Mouse (Mus musculus) hindbrain, embryonic 13.5 days (tissue): Measurements from ENCODE around the gene Hist1h2bc. TPM values are rescaled to one million over a fixed set of nuclear protein-coding genes. Genes with fewer than 3 reads are reported as not detected.
"Not testable (repeated sequence)": the region's sequence is repeated elsewhere in the genome, so short reads cannot be mapped to it uniquely, and the experiment has no call there.

Source experiments
- ATAC-seq: fragments of 200-750 bp; cut with Nextera tagmentation; 2 replicates; pipeline ENCODE4 v1.8.0; 2017; ENCODE audit warnings: moderate TSS enrichment; ENCODE audit not compliant: low FRiP score
- H3K27ac ChIP-seq: fragments of 300-500 bp; sonication (generic); 2 replicates; pipeline ENCODE4 v1.5.1; 2015; ENCODE audit warnings: inconsistent platforms, mild to moderate bottlenecking, moderate library complexity
- H3K27me3 ChIP-seq: fragments of 300-500 bp; sonication (generic); 2 replicates; pipeline ENCODE4 v1.6.1; 2015; ENCODE audit warnings: mild to moderate bottlenecking, inconsistent platforms
- H3K36me3 ChIP-seq: fragments of 300-500 bp; sonication (generic); 2 replicates; pipeline ENCODE4 v1.6.1; 2015; ENCODE audit warnings: mild to moderate bottlenecking, inconsistent platforms
- H3K4me1 ChIP-seq: fragments of 300-500 bp; sonication (generic); replicated peaks from 2 replicates; pipeline ENCODE4 v1.6.1; 2015; ENCODE audit warnings: inconsistent platforms
- H3K4me2 ChIP-seq: fragments of 300-500 bp; sonication (generic); 2 replicates; pipeline ENCODE4 v1.6.1; 2015; ENCODE audit warnings: inconsistent platforms, mild to moderate bottlenecking, moderate library complexity
- H3K4me3 ChIP-seq: fragments of 300-500 bp; sonication (generic); 2 replicates; pipeline ENCODE4 v1.5.1; 2015; ENCODE audit warnings: mild to moderate bottlenecking, inconsistent platforms
- H3K9ac ChIP-seq: fragments of 300-500 bp; sonication (generic); 2 replicates; pipeline ENCODE4 v1.6.1; 2015; ENCODE audit warnings: mild to moderate bottlenecking, inconsistent platforms
- H3K9me3 ChIP-seq: fragments of 300-500 bp; sonication (generic); 2 replicates; pipeline ENCODE4 v1.6.1; 2016; ENCODE audit warnings: inconsistent platforms
- WGBS: fragments of 180-500 bp; shearing (Covaris S2); methylation state at CpG from one replicate; pipeline ENCODE4 v1.1.7; 2015; 5-methylcytosine and 5-hydroxymethylcytosine counted together
- polyA plus RNA-seq: library from polyadenylated mRNA; unstranded; fragments of >200 nt; fragmentation: Nextera tagmentation; extraction: Ambion mirVana; gene quantifications from 2 replicates; pipeline ENCODE4 v1.2.1, GENCODE M21; 2015

The Hist1h2bc gene
- polyA plus RNA-seq, result 17.8 and 23.1 TPM in 2 replicates

GRCm38 (mm10) chr13:23683755-23684281 is at the start of gene Hist1h2bc, which contains the start of gene Hist1h2ac:
Gene Hist1h2bc, plus strand, starts transcription at chr13:23684199.
Gene Hist1h2ac, minus strand, starts transcription at chr13:23683948.
- under 1% methylated on average over 29 of the region's 32 CpGs for WGBS
- peak within 1 kb of the TSS; percentile 75 for H3K9ac ChIP-seq
- H3K4me2 ChIP-seq, result peak within 1 kb of the TSS; percentile 69
- no peaks in the 10 kb centered on the region for H3K36me3 ChIP-seq
- H3K9me3 ChIP-seq, result no peaks in the 10 kb centered on the region
- H3K27me3 ChIP-seq, result no peaks in the 10 kb centered on the region
- ATAC-seq, result peak; percentile 99
- peak within 1 kb of the TSS; percentile 95 for H3K27ac ChIP-seq
- H3K4me3 ChIP-seq, result peak within 1 kb of the TSS; percentile 52
- H3K4me1 ChIP-seq, result peaks cover 24% of the 10 kb centered on the region

GRCm38 (mm10) chr13:23659636-23660366 is 24.2 kb upstream of the Hist1h2bc start:
- no peak overlapping the region for H3K9ac ChIP-seq
- H3K27ac ChIP-seq, result no peak overlapping the region
- H3K9me3 ChIP-seq, result no peaks in the 10 kb centered on the region
- H3K4me2 ChIP-seq, result no peak overlapping the region
- WGBS, result 81% methylated on average over 6 of the region's 6 CpGs
- no peaks in the 10 kb centered on the region for H3K27me3 ChIP-seq
- H3K36me3 ChIP-seq, result no peaks in the 10 kb centered on the region
- H3K4me3 ChIP-seq, result no peak overlapping the region
- no peaks in the 10 kb centered on the region for H3K4me1 ChIP-seq
- no peak for ATAC-seq

- no peak overlapping the region for H3K4me3 ChIP-seq
These were observed 21.5 kb upstream of the Hist1h2bc start for GRCm38 (mm10) chr13:23662536-23662935.

GRCm38 (mm10) chr13:23681990-23682582 is 1.9 kb upstream of the Hist1h2bc start:
- H3K4me3 ChIP-seq, result no peak overlapping the region
- no peak for ATAC-seq
- H3K27ac ChIP-seq, result no peak overlapping the region
- no peaks in the 10 kb centered on the region for H3K36me3 ChIP-seq
- no peaks in the 10 kb centered on the region for H3K27me3 ChIP-seq
- H3K9me3 ChIP-seq, result no peaks in the 10 kb centered on the region
- 89% methylated on average over 6 of the region's 6 CpGs for WGBS
- H3K4me1 ChIP-seq, result peaks cover 24% of the 10 kb centered on the region
- H3K4me2 ChIP-seq, result no peak overlapping the region
- H3K9ac ChIP-seq, result no peak overlapping the region

More at GRCm38 (mm10) chr13:23662536-23662935, 21.5 kb upstream of the Hist1h2bc start:
- no peak overlapping the region for H3K4me2 ChIP-seq
- no peak overlapping the region for H3K9ac ChIP-seq
- 83% methylated on average over 3 of the region's 3 CpGs for WGBS
- H3K27ac ChIP-seq, result no peak overlapping the region
- H3K4me1 ChIP-seq, result no peaks in the 10 kb centered on the region
- ATAC-seq, result no peak
- H3K36me3 ChIP-seq, result no peaks in the 10 kb centered on the region
- H3K9me3 ChIP-seq, result no peaks in the 10 kb centered on the region
- H3K27me3 ChIP-seq, result no peaks in the 10 kb centered on the region

- Histone ChIP-seq H3K4me2 (peak overlapping the region; percentile 69), H3K27ac (peak overlapping the region; percentile 95; the same call in 1 of the 2 replicates), H3K9ac (peak overlapping the region; percentile 67), H3K4me1 (peaks cover 24% of the 10 kb centered on the region), H3K27me3 (no peaks in the 10 kb centered on the region), H3K36me3 (no peaks in the 10 kb centered on the region), H3K9me3 (no peaks in the 10 kb centered on the region), H3K4me3 (peak overlapping the region; percentile 52; the same call in 1 of the 2 replicates)
- 50% methylated on average over 1 of the region's 1 CpGs for WGBS
- ATAC-seq, result no peak
These were observed 1.4 kb upstream of the Hist1h2bc start for GRCm38 (mm10) chr13:23682623-23682946.

- Histone ChIP-seq H3K4me1 (peaks cover 24% of the 10 kb centered on the region), H3K27ac (peak overlapping the region; percentile 95), H3K4me2 (peak overlapping the region; percentile 69), H3K9ac (peak overlapping the region; percentile 67), H3K4me3 (peak overlapping the region; percentile 52)
- 9% methylated on average over 14 of the region's 30 CpGs for WGBS
- not testable (repeated sequence) for H3K36me3 ChIP-seq, H3K9me3 ChIP-seq, H3K27me3 ChIP-seq
- ATAC-seq, result peak; percentile 67
These were observed 848 bp upstream of the Hist1h2bc start for GRCm38 (mm10) chr13:23682947-23683754.

GRCm38 (mm10) chr13:23684295-23684945 is 421 bp downstream of the Hist1h2bc start:
- H3K9ac ChIP-seq, result peak overlapping the region; percentile 75
- H3K27me3 ChIP-seq, H3K9me3 ChIP-seq, H3K36me3 ChIP-seq: not testable (repeated sequence)
- WGBS, result under 1% methylated on average over 18 of the region's 37 CpGs
- ATAC-seq, result peak; percentile 47
- H3K27ac ChIP-seq, result peak overlapping the region; percentile 95
- peak overlapping the region; percentile 69 for H3K4me2 ChIP-seq
- H3K4me1 ChIP-seq, result peaks cover 24% of the 10 kb centered on the region
- peak overlapping the region; percentile 52 for H3K4me3 ChIP-seq

- peak overlapping the region; percentile 52 for H3K4me3 ChIP-seq
- H3K27me3 ChIP-seq, result no peaks in the 10 kb centered on the region
- no peak for ATAC-seq
- WGBS, result 12% methylated on average over 15 of the region's 15 CpGs
- H3K4me2 ChIP-seq, result peak overlapping the region; percentile 69
- H3K4me1 ChIP-seq, result peaks cover 24% of the 10 kb centered on the region
- no peaks in the 10 kb centered on the region for H3K36me3 ChIP-seq
- H3K27ac ChIP-seq, result peak overlapping the region; percentile 95
- H3K9ac ChIP-seq, result peak overlapping the region; percentile 75
- no peaks in the 10 kb centered on the region for H3K9me3 ChIP-seq
These were observed 1.3 kb downstream of the Hist1h2bc start for GRCm38 (mm10) chr13:23685121-23685861.

GRCm38 (mm10) chr13:23685966-23686365 is 2.0 kb downstream of the Hist1h2bc start:
- H3K9ac ChIP-seq, result peak overlapping the region; percentile 75
- 42% methylated on average over 4 of the region's 4 CpGs for WGBS
- peak overlapping the region; percentile 69 for H3K4me2 ChIP-seq
- H3K9me3 ChIP-seq, result no peaks in the 10 kb centered on the region
- peaks cover 24% of the 10 kb centered on the region for H3K4me1 ChIP-seq
- no peak for ATAC-seq
- H3K27ac ChIP-seq, result peak overlapping the region; percentile 95; the same call in 1 of the 2 replicates
- no peaks in the 10 kb centered on the region for H3K36me3 ChIP-seq
- no peaks in the 10 kb centered on the region for H3K27me3 ChIP-seq
- H3K4me3 ChIP-seq, result peak overlapping the region; percentile 52

GRCm38 (mm10) chr13:23687181-23687580 is 3.2 kb downstream of the Hist1h2bc start:
- ATAC-seq, result no peak
- H3K4me2 ChIP-seq, result no peak overlapping the region
- no peaks in the 10 kb centered on the region for H3K27me3 ChIP-seq
- no peaks in the 10 kb centered on the region for H3K36me3 ChIP-seq
- no peak overlapping the region for H3K9ac ChIP-seq
- peaks cover 24% of the 10 kb centered on the region for H3K4me1 ChIP-seq
- H3K4me3 ChIP-seq, result no peak overlapping the region
- whole genome bisulfite sequencing, result 88% methylated on average over 4 of the region's 4 CpGs
- no peak overlapping the region for H3K27ac ChIP-seq
- H3K9me3 ChIP-seq, result no peaks in the 10 kb centered on the region

GRCm38 (mm10) chr13:23687907-23688306 is 3.9 kb downstream of the Hist1h2bc start:
- H3K4me1 ChIP-seq, result peaks cover 19% of the 10 kb centered on the region
- no peaks in the 10 kb centered on the region for H3K9me3 ChIP-seq
- H3K27me3 ChIP-seq, result no peaks in the 10 kb centered on the region
- no peak for ATAC-seq
- H3K9ac ChIP-seq, result no peak overlapping the region
- H3K27ac ChIP-seq, result no peak overlapping the region
- WGBS, result 93% methylated on average over 7 of the region's 7 CpGs
- no peaks in the 10 kb centered on the region for H3K36me3 ChIP-seq
- no peak overlapping the region for H3K4me2 ChIP-seq
- H3K4me3 ChIP-seq, result no peak overlapping the region
